Mouse (Mus musculus): ENCODE data around the gene Homer1.

Homer1 gene

GRCm38 (mm10) chr13:93401947-93402346 is 102.5 kb downstream of the Homer1 start:
- no peak for DNase-seq (ENCODE audit: low spot score)

GRCm38 (mm10) chr13:93406855-93407254 is 107.4 kb downstream of the Homer1 start:
- no peak for DNase-seq (ENCODE audit: low spot score)

- no peak for DNase-seq (ENCODE audit: low spot score)
These were observed 110.9 kb downstream of the Homer1 start for GRCm38 (mm10) chr13:93410343-93410742.

GRCm38 (mm10) chr13:93415055-93415454 is 115.6 kb downstream of the Homer1 start:
- DNase-seq (ENCODE audit: low spot score), result no peak

- no peak for DNase-seq (ENCODE audit: low spot score)
These were observed 118.9 kb downstream of the Homer1 start for GRCm38 (mm10) chr13:93418292-93418691.

- no peak for DNase-seq (ENCODE audit: low spot score)
These were observed 120.3 kb downstream of the Homer1 start for GRCm38 (mm10) chr13:93419779-93420178.

GRCm38 (mm10) chr13:93423224-93423623 is 123.8 kb downstream of the Homer1 start:
- no peak for DNase-seq (ENCODE audit: low spot score)

- DNase-seq (ENCODE audit: low spot score), result no peak
These were observed 128.8 kb downstream of the Homer1 start for GRCm38 (mm10) chr13:93427920-93428876.

- DNase-seq (ENCODE audit: low spot score), result no peak
These were observed 129.8 kb downstream of the Homer1 start for GRCm38 (mm10) chr13:93429205-93429604.

- DNase-seq (ENCODE audit: low spot score), result no peak
These were observed 140.7 kb downstream of the Homer1 start for GRCm38 (mm10) chr13:93440167-93440566.

GRCm38 (mm10) chr13:93453275-93453674 is 153.8 kb downstream of the Homer1 start:
- DNase-seq (ENCODE audit: low spot score), result no peak

All from embryo, embryonic 10.5 days (tissue).